Mouse (Mus musculus) G1E (cell line): Measurements from ENCODE around the gene Cds2. TPM values are rescaled to one million over a fixed set of nuclear protein-coding genes. Genes with fewer than 3 reads are reported as not detected.
A peak's percentile ranks its signal among the peaks of the same experiment; 100 is the strongest.
"Not testable (repeated sequence)": the region's sequence is repeated elsewhere in the genome, so short reads cannot be mapped to it uniquely, and the experiment has no call there.

Experiments
- ATAC-seq: 2 replicates; pipeline ENCODE4 v1.8.0; 2016; ENCODE audit warnings: mild to moderate bottlenecking; ENCODE audit not compliant: insufficient number of reproducible peaks, poor library complexity, low FRiP score, severe bottlenecking; ENCODE audit errors: extremely low read depth
- DNase-seq: peaks from one replicate; pipeline ENCODE4 v3.0.0; 2012; ENCODE audit warnings: low spot score
- H3K27me3 ChIP-seq: 2 replicates; pipeline ENCODE4 v1.6.1; 2012; ENCODE audit warnings: mild to moderate bottlenecking, low read length, inconsistent platforms; ENCODE audit not compliant: insufficient read depth
- H3K36me3 ChIP-seq: replicated peaks from 2 replicates; pipeline ENCODE3; 2012; ENCODE audit warnings: mild to moderate bottlenecking, inconsistent platforms
- H3K4me1 ChIP-seq: 2 replicates; pipeline ENCODE4 v1.6.1; 2012; ENCODE audit warnings: low read depth, low read length, inconsistent platforms, mixed read lengths; ENCODE audit not compliant: insufficient read depth
- H3K4me3 ChIP-seq: 2 replicates; pipeline ENCODE4 v1.5.1; 2012; ENCODE audit warnings: low read depth, mild to moderate bottlenecking, inconsistent platforms, low read length, moderate library complexity, mixed read lengths
- H3K9me3 ChIP-seq: replicated peaks from 2 replicates; pipeline ENCODE4 v1.6.1; 2012; ENCODE audit warnings: inconsistent platforms
- CTCF ChIP-seq: IDR thresholded peaks from 2 replicates; pipeline ENCODE4 v1.5.1; 2012; ENCODE audit warnings: low read depth, low read length, inconsistent platforms, mixed read lengths
- GATA1 ChIP-seq: IDR thresholded peaks from 2 replicates; pipeline ENCODE4 v1.6.1; 2012; ENCODE audit warnings: borderline replicate concordance, low read length, inconsistent platforms, mixed read lengths
- GATA2 ChIP-seq: IDR thresholded peaks from 2 replicates; pipeline ENCODE4 v1.6.1; 2012; ENCODE audit warnings: low read depth, low read length, inconsistent platforms, borderline replicate concordance
- POLR2AphosphoS5 ChIP-seq: IDR thresholded peaks from 2 replicates; pipeline ENCODE4 v1.6.1; 2012; ENCODE audit warnings: low read depth, low read length, inconsistent platforms; ENCODE audit not compliant: insufficient replicate concordance
- TAL1 ChIP-seq: conservative IDR thresholded peaks from 2 replicates; pipeline ENCODE4 v1.6.1; 2012; ENCODE audit warnings: low read depth, low read length, inconsistent platforms, mixed read lengths
- polyA plus RNA-seq: library from polyadenylated mRNA; stranded (reverse); fragments of >175 nt; gene quantifications from 2 replicates; pipeline ENCODE4 v1.2.3, GENCODE M21; 2012
- total RNA-seq, 2 experiments: library from RNA; stranded (forward) in 1 of 2; stranded (reverse) in 1 of 2; fragments of 200-1000 nt in 1 of 2; fragments of >200 nt in 1 of 2; fragmentation: Nextera tagmentation in 1 of 2; gene quantifications; 2 replicates each; pipeline ENCODE4 v1.2.3; 2014 to 2017

The Cds2 gene
- total and polyA plus RNA-seq, 3 experiments = 8.6 to 26.6 (median 17.6) TPM

DNA sequence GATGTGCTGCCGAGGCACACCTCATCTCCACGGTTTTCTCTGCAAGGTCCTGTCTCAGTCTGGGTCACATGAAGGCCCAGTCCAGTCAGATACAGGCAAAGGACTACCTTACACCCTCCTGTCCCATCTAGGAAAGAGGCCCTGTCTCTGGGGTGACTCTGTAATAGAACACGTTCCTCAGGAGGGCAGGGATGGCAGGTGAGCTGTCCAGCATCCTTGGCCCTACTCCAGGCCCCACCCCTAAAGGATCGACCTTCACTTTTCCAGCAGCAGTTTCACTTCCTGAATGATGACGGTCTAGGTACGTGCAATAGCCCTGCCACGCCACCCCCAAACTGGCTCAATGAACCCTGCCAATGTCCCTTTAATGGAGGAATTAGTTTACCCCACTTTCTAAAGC is 27.0 kb upstream of the Cds2 start:
- Histone ChIP-seq H3K9me3 (no peaks in the 10 kb centered on the region), H3K4me3 (no peak overlapping the region), H3K27me3 (no peaks in the 10 kb centered on the region), H3K36me3 (peaks cover 24% of the 10 kb centered on the region), H3K4me1 (peaks cover 5% of the 10 kb centered on the region; the same call in 1 of the 2 replicates)
- TF ChIP-seq CTCF = no peak
- TF ChIP-seq TAL1 = no peak
- no peak for TF ChIP-seq POLR2AphosphoS5
- no peak for TF ChIP-seq GATA1
- no peak for TF ChIP-seq GATA2
- DNase-seq (no peak), ATAC-seq (no peak)

- Histone ChIP-seq H3K4me1 (peaks cover 10% of the 10 kb centered on the region; the same call in 1 of the 2 replicates), H3K36me3 (peaks cover 50% of the 10 kb centered on the region)
- not testable (repeated sequence) for H3K4me3 ChIP-seq, DNase-seq, H3K27me3 ChIP-seq, H3K9me3 ChIP-seq, ATAC-seq
Measured at GRCm38 (mm10) chr2:132239434-132239833, 23.5 kb upstream of the Cds2 start.

GRCm38 (mm10) chr2:132240457-132240856 is 22.5 kb upstream of the Cds2 start:
- H3K9me3 ChIP-seq, DNase-seq, H3K4me3 ChIP-seq, H3K27me3 ChIP-seq: not testable (repeated sequence)
- Histone ChIP-seq H3K36me3 (peaks cover 59% of the 10 kb centered on the region), H3K4me1 (peaks cover 14% of the 10 kb centered on the region)
- TF ChIP-seq CTCF = 0 out of 2 replicates have a peak, but pooled peaks have one; percentile 4
- peak; percentile 34; the same call in 1 of the 2 replicates for ATAC-seq

DNA sequence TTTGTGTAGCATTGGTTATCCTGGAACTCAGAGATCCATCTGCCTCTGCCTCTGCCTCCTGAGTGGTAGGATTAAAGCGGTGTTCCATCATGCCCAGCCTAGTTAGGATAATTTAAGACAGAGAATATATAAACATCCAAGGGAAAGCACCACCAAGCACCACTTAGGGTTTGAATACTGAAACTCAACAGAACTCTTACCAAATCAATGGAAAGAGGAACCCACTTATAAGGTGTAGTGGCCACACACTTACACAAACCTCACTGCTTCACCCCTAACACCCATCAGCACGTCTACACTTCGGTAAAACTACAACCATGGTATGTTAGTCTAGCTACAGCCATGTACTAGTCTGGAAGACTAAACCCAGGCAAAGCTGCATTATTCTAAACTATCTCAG is 19.6 kb upstream of the Cds2 start:
- H3K36me3 ChIP-seq = peaks cover 67% of the 10 kb centered on the region
- no peak overlapping the region for H3K4me3 ChIP-seq
- DNase-seq = no peak

GRCm38 (mm10) chr2:132247539-132248313 is 15.2 kb upstream of the Cds2 start, which contains the start of gene Tmem230:
Gene Tmem230 (minus strand): TSS chr2:132247807.
- no peak for TF ChIP-seq CTCF
- no peak for TF ChIP-seq TAL1
- TF ChIP-seq GATA1 = no peak
- TF ChIP-seq GATA2 = no peak
- TF ChIP-seq POLR2AphosphoS5 = no peak
- Histone ChIP-seq H3K36me3 (peaks cover 63% of the 10 kb centered on the region), H3K4me1 (peaks cover 36% of the 10 kb centered on the region), H3K4me3 (peak within 1 kb of the TSS; percentile 74), H3K9me3 (no peaks in the 10 kb centered on the region), H3K27me3 (no peaks in the 10 kb centered on the region)
- DNase-seq = peak; percentile 69
- peak; percentile 85 for ATAC-seq

More for the DNA sequence above, 19.6 kb upstream of the Cds2 start:
- H3K4me1 ChIP-seq = peaks cover 27% of the 10 kb centered on the region
- H3K9me3 ChIP-seq = no peaks in the 10 kb centered on the region
- ATAC-seq = no peak
- no peaks in the 10 kb centered on the region for H3K27me3 ChIP-seq
- TF ChIP-seq GATA2 = no peak
- TF ChIP-seq GATA1 = no peak
- no peak for TF ChIP-seq POLR2AphosphoS5
- TF ChIP-seq CTCF = no peak
- no peak for TF ChIP-seq TAL1

- Histone ChIP-seq H3K9me3 (no peaks in the 10 kb centered on the region), H3K27me3 (no peaks in the 10 kb centered on the region), H3K36me3 (peaks cover 37% of the 10 kb centered on the region), H3K4me1 (peaks cover 33% of the 10 kb centered on the region), H3K4me3 (peak overlapping the region; percentile 74)
- ATAC-seq (no peak), DNase-seq (no peak)
- TF ChIP-seq GATA2 (no peak), TAL1 (no peak), CTCF (no peak), POLR2AphosphoS5 (no peak), GATA1 (no peak)
Measured at GRCm38 (mm10) chr2:132251911-132252310, 11.0 kb upstream of the Cds2 start.
